Mouse (Mus musculus) thymus, postnatal 14 days (tissue): ENCODE measurements at regions not wholly inside any gene's neighbourhood (a gene's known extent, or its start where the extent isn't known, plus 50 kb on each side); places are given as distances from the start of the nearest gene placed in this dataset.

Experiments
- DNase-seq: peaks from one replicate; pipeline ENCODE4 v3.0.0; 2021

DNA sequence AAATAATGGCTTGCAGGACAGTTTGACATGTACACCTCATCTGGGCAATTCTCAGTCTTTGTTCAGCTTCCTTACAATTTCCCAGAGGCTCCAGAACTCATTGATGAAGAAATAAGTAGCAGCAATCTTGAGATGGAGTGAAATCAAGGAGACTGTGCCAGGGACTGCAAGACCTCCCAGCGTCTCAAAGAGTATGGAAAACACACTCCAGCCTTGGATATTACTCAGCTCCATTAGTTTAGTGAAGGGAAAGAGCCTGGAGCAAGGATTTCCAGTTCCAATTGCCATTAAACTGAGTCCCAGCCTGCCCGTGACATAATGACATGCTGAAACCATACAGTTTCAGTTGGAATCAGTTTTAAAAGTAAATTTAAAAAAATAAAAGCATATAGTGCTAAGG lies 372.7 kb upstream of the Rack1 start:
- DNase-seq, result no peak

DNA sequence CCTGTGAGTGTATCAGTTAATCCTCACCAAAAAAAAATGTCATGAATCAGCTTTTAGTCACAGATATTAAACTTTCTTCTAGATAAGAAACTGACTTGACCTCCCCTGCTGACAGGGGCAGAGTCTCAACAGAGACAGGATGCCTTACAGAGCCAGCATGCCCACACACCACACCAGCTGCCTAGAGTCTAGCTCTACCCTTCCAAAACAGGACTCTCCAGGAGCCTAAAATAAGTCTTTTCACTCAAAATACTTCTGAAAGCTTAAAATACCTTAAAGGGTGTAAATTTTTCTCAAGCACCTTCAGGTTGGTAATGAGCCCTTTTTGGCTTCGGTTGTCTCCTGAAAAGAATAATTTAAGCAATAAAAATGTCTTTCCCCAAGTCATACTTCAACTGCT lies 373.7 kb upstream of the Rack1 start:
- DNase-seq, result no peak

DNA sequence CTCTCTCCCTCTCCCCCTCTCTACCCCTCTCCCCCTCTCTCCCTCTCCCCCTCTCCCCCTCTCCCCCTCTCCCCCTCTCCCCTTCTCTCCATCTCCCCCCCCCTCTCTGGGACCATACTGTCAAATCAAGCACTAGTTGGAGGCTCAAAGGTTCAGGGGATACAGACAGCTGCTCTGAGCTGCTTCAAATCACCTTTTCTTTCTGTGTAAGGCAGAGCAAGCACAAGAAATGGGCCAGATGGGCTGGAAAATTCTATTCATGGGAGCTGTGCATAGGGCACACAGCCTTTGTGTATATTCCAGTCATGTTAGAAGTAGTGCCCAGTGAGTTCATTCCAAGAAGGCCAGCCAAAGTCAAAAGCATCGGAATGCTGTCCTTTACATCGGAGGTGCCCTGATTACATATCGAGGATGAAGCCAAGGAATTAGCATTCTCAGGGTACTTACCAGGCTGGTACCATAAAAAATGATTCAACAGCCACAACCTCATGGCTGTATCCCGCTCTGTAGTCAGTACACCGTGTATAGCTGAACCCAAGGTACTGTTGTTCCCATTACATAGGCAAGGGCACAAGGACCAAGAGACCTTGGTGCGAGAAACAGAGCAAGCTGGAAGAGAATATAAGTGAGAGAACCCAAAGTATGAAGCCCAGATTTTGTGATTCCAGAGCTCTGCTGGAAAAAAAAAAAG lies 381.9 kb upstream of the Rack1 start:
- no peak for DNase-seq

DNA sequence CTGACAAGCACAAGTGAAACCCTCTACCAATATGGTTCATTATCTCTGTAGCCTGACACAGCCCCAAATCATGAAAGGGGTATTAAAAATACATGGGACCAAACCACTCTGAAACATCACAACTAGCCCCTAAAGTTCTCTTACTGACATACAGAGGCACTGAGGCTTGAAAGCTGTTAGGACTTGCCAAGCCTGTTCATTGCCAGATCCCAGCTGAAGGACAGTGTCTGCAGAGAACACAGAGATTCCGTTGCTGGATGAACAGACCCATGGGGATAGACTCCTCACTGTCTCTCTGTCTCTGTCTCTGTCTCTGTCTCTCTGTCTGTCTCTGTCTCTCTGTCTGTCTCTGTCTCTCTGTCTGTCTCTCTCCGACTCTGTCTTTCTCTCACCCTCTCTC lies 382.5 kb upstream of the Rack1 start:
- no peak for DNase-seq

DNA sequence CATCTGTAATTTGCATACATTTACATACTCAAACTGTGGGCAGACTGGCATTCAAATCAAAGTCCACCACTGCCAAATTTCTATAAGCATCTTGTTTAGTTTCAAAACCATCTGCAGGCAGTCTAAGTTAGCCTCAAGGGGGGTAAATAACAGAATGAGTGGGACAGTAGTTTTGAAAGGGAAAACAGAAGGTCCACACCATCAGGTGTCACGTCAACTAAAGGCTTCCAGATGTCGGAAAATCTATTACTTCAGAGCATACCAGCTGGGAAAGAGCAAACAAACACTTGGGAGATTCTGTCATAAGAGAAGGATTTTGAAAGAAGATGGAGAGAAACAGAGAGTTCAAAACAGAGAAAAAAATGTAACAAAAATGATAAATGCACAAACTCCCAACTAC lies 402.1 kb upstream of the Rack1 start:
- no peak for DNase-seq

DNA sequence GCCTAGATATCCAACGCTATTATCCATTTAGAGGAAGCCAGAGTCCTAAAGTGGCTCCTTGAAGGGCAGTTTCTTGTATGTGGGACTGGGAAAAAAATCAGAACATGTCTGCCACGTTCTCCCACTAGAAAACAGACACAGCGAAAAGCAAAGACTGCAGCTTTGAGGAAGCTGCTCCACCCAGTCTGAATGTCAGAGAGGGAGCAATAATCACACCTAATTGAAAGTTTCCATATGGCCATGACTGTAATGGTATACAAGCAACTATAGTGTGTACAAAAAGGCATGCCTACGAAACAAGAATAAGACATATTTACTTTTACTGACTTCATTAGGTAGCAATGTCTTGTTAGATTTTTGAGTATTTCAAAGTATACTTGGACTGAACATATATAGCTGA lies 392.7 kb upstream of the Sgcd start:
- DNase-seq, result no peak

DNA sequence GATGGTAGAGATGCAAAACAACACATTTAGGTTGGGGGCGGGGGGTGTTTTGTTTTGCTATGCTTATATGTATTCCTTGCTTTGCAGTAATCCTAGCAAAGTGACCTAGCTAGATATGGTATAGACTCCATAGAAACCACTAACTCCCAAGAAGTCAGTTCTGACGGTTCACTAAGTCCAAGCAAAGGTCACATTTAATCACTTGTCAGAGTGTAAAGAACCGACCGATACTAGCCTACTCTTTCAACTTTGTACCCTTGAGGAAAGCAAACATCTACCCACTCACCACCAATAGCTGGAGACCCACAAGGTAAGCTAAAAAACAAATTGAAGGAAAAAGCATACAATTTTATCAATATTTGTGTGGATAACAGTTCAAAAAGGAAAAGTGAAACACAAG lies 389.3 kb upstream of the Sgcd start:
- no peak for DNase-seq

DNA sequence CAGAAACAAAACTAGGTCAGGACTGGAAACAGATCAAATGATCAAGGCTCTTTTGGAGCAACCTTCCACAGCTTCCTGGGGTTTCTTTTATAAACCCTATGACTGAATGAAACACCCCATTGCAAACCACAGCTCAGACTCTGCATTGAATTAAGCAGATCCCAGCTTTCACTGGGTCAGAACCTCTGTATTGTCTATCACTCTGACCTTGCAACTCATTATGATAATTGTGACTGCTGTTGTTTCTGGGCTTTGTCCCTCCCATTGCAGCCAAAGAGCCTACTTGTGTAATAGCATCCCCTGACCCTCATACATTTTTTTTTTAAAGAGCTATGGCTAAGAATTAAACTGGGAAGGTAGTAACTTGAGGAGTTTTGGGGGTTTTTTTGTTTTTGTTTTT lies 388.5 kb upstream of the Sgcd start:
- DNase-seq, result no peak

DNA sequence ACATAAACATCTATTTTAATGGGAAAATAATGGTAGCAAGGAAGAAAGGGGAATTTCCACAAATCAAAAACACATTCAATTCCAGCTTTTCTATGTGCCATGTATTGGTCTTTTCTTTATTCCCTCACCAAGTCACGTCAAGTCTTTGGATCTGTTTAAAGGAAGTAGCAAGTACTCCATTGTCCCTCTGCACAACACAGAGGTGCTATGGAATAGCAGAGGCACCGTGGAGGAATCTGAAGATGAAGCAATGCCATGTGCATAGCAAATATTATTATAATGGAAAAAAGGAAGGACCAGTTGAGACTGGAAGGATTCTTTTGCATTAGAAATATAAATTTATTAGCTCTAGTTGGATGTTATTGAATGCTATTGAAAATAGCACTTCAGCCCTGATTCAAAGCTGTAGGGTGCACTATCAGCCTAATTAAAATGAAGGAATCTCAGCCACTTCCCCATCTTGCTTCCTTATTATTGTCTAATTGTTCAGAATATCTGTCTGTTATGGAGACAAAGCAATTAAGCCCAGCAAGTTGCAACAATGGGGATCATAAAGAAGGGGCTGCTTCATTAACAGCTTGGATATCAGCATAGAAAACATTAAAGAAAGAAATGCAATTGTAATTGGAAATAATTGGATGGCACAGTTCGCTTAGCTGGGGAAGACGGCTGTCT lies 362.7 kb upstream of the Sgcd start:
- no peak for DNase-seq

DNA sequence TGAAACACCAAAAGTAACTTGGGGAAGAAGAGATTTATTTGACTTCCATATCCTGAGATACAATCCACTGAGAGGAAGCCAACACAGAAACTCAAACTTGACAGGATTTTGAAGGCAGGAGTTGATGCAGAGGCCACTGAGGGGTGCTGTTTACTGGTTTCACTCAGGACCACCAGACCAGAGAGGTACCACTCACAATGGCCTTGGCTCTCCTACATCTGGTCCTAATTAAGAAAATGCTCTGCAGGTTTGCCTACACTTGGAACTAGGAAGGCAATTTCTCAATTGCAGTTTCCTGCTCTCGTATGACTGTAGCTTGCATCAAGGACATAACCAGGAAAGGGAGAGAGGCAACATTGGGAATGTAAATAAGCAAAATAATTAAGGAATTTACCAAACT lies 325.7 kb upstream of the Sgcd start:
- no peak for DNase-seq

DNA sequence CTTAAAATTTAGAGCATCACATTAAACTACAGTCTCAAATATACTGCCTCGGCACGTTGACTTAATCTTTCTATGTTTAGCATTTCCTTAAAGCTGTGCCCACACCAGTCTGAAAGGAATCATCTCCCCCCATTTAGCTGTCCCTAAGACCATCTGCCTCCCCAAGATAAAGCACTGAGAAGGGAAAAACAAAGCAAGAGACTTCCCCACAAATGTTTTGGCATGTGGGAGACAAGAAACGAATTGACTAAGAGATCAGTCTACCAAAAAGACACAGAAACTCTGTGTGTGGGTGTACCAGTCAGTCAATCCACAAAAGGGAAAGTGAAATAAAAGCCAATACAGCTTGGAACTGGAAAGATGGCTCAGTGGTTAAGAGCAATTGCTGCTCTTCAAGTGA lies 306.6 kb upstream of the Sgcd start:
- no peak for DNase-seq

DNA sequence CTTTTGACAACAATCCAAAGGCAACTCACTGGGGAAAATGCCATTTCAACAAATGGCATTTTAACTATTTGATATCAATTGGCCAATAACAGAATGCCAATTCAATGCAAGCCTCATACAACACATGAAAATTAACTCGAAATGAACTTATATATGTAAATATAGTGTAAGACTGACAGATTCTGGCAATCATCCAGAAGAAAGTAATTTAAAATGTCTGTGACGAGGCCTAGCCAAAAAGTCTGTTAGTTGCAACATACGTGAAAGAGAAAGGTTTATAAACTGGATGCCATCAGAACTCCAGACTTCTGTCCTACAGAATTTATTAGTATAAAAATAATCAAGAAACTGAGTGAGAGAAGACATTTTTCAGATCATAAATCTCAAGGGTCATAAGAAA lies 273.7 kb upstream of the Sgcd start:
- DNase-seq, result no peak

DNA sequence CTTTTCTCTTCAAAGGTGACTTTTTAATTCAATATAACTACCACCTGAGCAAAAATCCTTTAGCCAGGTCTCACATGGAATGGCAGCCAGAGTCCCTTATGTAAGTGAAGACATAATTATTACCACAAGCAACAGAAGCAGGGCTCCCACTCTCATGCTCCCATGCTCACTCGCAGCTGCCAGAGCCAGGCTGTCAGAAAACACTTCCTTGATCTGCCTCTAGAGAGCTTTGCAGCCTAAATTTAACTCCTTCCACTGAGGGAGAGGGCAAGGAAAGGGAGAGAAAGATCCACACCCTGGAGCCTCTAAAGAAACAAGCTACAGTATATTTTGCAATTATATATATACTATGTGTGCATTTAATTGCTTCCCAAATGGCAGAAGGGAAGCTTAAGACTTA lies 272.3 kb upstream of the Sgcd start:
- DNase-seq, result no peak

DNA sequence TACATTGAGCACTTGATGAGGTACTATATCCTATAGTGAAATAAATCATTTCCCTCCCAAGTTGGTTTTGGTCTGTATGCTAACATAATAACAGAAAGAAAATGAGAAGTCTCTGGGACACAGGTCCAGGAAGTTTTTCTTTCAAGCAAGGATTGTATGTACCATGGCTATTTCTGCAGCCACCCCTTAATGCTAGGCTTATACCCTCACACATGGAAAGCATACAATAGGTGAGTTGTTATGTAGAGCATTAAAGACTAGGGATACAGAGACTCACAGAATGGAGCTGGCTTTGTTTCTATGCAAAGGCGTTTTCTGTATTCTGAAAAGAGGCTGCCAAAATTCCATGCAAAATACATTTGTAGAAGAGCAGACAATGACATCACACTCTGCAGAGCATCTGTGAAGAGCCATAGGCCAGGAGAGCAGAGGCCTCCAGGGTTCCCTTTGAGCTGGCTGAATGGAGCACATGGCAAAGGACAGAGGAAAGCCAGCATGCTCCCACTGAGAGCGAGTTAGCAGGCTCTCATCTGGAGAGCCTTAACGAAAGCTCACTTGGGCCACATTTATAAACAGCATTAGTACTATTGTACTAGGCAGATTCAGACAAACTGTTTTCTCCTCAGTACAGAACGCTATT lies 262.0 kb upstream of the Sgcd start:
- DNase-seq, result no peak

DNA sequence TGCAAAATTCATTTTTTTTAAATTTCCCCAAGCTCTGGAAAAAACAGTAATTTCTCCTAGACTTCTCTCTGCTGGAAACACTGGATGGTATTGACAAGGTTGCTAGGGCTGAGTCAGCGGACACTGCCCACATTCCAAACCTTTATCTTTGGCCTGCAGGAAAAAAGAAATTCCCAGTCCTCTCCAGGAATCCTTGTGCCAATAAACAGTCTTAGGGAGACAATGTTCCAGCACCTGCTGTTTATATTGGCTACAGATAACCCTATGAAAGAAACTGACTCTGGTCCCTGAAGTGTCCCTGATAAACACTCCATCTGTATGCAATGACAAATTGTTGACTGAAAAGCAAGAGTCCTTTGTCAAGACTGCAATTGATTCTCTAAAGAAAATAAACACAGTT lies 260.5 kb upstream of the Sgcd start:
- no peak for DNase-seq

DNA sequence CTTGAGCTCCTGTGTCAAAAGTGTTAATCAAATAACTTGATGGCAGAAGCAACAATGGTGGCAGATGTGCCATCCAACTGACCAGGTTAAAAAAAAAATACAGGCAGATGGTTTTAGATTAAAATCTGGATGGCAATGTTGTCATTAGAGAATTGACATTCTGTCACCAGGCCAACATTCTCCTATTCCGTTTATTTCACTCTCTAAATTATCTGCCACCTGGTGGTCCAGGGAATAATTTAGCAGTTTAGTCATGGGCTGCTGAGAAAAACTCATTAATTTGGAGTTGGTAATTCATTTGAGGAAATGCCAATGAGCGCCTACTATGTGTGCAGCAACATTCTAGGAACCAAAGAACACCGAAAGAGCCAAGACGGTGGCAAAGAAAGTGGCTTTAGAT lies 232.4 kb upstream of the Sgcd start:
- DNase-seq, result no peak

DNA sequence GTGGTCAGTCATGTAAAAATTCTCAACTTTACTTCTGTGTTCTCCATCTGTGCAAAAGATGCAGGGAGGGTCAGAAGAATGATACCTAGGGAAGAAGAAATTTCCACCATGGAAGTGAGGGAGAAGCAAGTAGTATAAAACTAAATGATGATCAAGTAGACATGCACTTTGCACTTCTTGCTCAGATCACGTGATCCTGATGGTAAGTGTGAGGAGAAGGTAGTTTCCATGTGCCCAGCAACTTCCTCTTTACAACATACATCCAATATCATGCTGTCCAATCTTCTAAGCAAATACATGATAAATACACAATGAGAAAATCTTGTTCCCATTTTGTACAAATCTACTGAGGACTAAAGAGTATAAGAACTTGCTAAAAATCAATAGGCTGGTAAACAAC lies 230.4 kb upstream of the Sgcd start:
- DNase-seq, result no peak

DNA sequence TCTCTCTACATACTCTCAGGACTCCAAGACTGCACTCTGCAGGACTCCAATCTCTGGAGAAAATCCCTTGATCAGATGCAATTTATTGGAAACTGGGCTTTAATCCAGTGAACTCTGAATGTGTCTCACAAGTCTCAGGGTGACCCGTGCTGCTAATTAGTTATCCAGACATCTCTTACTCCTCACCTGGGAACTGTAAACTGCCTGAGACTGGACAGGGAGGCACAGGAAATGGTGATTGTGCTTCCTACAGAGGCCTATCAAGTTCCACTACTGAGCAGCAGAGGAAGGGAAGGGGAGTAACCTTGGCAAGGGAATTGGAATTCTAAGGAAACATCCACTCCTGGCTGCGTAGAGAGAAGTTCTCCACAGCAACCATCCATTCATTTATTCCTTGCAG lies 228.0 kb upstream of the Sgcd start:
- DNase-seq, result no peak

DNA sequence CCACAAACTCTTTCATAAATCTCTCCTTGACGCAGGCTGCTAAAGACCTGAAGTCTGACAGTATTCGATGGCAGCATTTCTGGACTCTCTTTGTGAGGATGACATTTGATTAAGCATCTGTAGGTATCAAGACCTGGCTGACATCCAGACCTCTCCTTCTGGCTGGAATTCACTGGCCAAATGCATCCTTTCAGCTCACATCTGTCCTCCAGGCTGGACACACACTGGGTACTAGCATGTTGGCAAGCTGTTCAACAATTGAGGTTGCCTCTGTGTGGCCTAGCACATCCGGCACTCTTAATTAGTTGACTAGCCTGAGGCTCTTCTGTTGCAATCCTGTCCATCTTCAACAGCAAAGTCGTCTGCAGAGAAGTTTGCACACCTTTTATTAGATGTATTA lies 197.8 kb upstream of the Sgcd start:
- DNase-seq, result no peak

DNA sequence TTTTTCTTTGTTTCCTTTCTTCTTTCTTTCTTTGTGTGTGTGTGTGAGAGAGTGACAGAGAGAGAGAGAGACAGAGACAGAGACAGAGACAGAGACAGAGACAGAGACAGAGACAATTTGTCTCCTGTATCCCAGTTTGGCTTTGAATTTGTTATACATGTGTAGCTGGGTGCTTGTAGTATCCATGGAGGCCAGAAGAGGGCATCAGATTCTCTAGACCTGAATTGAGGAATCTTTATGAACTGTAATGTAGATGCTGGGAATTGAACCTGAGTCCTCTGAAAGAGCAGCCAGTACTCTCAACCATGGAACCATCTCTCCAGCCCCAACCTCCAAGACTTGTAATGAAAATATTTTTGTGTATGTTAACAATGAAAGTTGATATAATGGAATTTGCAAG lies 190.2 kb upstream of the Sgcd start:
- no peak for DNase-seq

DNA sequence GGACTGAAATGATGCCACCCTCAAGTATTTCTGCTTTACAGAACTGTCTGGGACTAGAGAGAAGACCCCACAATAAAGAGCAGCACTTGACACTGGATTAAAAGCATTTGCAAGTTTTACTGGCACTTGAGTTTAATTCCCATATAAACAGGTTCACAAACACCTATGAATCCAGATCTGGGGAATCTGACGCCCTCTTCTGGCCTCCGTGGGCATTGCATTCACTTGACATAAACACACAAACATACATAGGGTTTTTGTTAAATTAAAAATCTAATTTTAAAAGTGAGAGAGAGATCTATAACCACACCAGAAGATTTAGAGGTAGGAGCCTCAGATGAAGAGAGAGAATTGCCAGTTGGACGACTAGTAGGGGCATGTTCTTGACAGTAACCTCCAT lies 189.4 kb upstream of the Sgcd start:
- no peak for DNase-seq

DNA sequence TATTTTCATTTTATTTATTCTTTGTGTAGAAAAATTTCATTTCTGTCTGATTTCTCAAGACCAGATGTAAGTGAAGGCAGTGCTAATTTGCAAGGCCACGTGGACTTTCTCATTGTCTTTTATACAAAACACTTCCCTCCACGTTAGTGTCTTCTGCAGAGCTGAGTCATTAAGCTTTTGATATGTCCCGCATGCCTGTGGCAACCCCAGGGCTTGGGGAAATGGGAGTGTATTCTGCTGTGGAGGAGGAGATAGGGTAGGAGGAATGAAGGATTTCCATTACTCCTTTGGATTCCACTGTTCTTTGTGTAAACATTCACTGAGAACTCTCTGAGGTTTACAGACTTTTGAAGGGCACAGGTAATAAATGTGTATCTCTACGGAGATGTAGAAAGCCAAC lies 187.7 kb upstream of the Sgcd start:
- no peak for DNase-seq

DNA sequence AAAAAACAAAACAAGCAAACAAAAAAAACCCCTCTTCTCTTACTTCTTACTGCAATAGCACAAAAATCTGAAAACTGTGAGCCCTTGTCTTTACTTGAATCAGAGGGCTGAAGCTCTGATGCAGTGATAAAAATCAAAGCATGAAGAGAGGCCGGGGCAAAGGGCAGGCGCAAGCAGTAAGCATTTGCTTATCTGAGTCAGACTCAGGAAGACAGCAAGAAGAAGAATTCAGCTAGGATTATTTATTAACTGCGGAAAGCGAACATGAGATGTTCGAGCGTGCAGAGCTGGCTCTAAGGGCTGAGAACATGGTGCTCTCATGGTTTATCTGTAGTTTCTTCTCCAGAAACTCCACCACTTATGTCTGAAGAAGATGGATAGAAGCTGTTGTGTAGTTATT lies 163.4 kb upstream of the Sgcd start:
- no peak for DNase-seq

DNA sequence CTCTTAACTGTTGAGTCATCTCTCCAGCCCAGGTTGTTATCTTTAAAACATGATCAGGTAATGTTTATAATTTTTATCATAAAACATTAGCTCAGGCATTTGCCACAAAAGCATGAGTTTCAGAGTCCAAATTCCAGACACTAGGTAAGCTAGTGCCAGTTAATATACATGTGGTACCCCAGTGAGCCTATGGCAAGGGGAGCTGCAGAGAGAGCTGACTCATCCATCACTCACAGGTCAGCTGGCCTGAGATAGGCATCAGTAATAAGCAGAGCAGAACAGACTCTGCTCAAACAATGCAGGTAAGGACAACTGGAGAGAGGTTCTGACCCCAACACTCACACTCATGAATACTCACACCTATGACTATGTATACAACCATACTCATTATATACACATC lies 144.6 kb upstream of the Sgcd start:
- DNase-seq, result no peak

DNA sequence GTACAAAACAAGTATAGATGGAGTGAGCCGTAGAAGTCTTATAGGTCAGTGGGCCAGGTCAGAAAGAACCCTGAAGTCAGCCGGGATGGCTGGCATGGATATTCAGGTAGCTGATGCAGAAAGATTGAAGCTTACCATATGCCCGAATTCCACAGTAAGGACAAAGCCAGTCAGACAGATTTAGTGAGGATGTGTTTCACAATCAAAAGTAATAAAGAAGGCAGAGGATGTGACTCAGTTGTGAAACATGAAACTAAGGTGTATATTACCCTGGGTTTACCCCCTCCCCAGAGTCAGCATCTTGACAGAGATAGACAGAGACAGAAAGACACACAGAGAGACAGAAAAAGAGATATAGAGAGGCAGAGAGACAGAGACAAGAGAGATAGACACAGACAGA lies 109.3 kb upstream of the Sgcd start:
- DNase-seq, result no peak
